Mouse (Mus musculus) E14TG2a.4 (cell line): Measurements from ENCODE around the gene Tbc1d16.
"Not testable (repeated sequence)": the region's sequence is repeated elsewhere in the genome, so short reads cannot be mapped to it uniquely, and the experiment has no call there.

ENCODE experiments used
- H3K27me3 ChIP-seq: 2 replicates; pipeline ENCODE4 v1.6.1; 2014; ENCODE audit warnings: low read length, control low read depth; ENCODE audit not compliant: insufficient read depth
- H3K36me3 ChIP-seq: 2 replicates; pipeline ENCODE4 v1.6.1; 2014; ENCODE audit warnings: low read length, control low read depth; ENCODE audit not compliant: insufficient read depth
- H3K4me1 ChIP-seq: replicated peaks from 2 replicates; pipeline ENCODE4 v1.6.1; 2014; ENCODE audit warnings: low read depth, low read length, control low read depth
- H3K4me3 ChIP-seq: replicated peaks from 2 replicates; pipeline ENCODE4 v1.5.1; 2014; ENCODE audit warnings: mild to moderate bottlenecking, low read length
- H3K9me3 ChIP-seq: 2 replicates; pipeline ENCODE4 v1.6.1; 2014; ENCODE audit warnings: low read length, control low read depth
- CTCF ChIP-seq: conservative IDR thresholded peaks from 2 replicates; pipeline ENCODE4 v1.5.1; 2014; ENCODE audit warnings: low read length
- NANOG ChIP-seq: IDR thresholded peaks from 2 replicates; pipeline ENCODE4 v1.6.1; 2014; ENCODE audit warnings: borderline replicate concordance, low read length, mixed read lengths
- POU5F1 ChIP-seq: IDR thresholded peaks from 2 replicates; pipeline ENCODE4 v1.6.1; 2014; ENCODE audit warnings: low read length, borderline replicate concordance

The Tbc1d16 gene

GRCm38 (mm10) chr11:119103991-119104390 lies 124.3 kb downstream of the Tbc1d16 start:
- no peak overlapping the region for H3K4me3 ChIP-seq
- H3K36me3 ChIP-seq: no peaks in the 10 kb centered on the region
- TF ChIP-seq POU5F1: no peak
- no peak for TF ChIP-seq NANOG
- no peak for TF ChIP-seq CTCF
- H3K9me3 ChIP-seq: no peaks in the 10 kb centered on the region
- peaks cover 50% of the 10 kb centered on the region for H3K27me3 ChIP-seq
- H3K4me1 ChIP-seq: peaks cover 11% of the 10 kb centered on the region

DNA sequence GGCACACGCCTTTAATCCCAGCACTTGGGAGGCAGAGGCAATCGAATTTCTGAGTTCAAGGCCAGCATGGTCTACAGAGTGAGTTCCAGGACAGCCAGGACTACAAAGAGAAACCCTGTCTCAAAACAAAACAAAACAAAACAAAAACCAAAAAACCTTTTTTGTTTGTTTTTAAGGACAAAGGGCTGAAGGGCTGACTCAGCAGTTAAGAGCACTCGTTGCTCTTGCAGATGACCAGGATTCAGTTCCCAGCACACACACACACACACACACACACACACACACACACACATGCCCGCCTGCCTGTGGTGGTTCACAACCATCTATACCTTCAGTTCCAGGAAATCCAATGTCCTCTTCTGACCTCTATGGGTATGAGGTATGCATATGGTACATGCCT lies 127.9 kb downstream of the Tbc1d16 start:
- peaks cover 59% of the 10 kb centered on the region for H3K27me3 ChIP-seq
- H3K36me3 ChIP-seq, H3K4me1 ChIP-seq, H3K4me3 ChIP-seq, H3K9me3 ChIP-seq: not testable (repeated sequence)

DNA sequence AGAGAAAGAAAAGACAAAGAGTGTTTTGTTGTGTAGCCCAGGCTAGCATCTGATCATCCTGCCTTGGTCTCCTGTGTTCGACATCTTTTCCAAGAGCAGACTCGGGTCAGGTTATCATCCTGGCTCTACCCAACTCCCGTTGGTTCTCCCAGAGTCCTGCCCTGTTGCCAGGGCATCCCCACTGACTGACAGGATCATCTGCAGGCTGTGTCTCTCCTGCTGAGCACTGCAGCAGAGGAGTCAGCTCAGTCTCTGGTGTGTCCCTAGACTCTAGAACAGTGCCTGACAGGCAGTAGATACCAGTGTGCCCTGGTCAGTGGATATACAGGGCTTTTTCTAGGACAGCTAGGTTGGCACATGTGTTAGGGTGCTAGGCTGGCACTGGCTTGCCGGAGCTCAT lies 130.1 kb downstream of the Tbc1d16 start:
- Histone ChIP-seq H3K9me3 (no peaks in the 10 kb centered on the region), H3K27me3 (peaks cover 71% of the 10 kb centered on the region), H3K36me3 (no peaks in the 10 kb centered on the region), H3K4me3 (no peak overlapping the region), H3K4me1 (peaks cover 4% of the 10 kb centered on the region; the same call in 1 of the 2 replicates)
- TF ChIP-seq POU5F1 (no peak), NANOG (no peak), CTCF (no peak)

GRCm38 (mm10) chr11:119095441-119095840 lies 132.9 kb downstream of the Tbc1d16 start:
- peaks cover 81% of the 10 kb centered on the region for H3K27me3 ChIP-seq
- H3K4me3 ChIP-seq: no peak overlapping the region
- H3K36me3 ChIP-seq: no peaks in the 10 kb centered on the region
- H3K9me3 ChIP-seq: no peaks in the 10 kb centered on the region
- TF ChIP-seq NANOG (no peak), CTCF (no peak), POU5F1 (no peak)
- peaks cover 10% of the 10 kb centered on the region for H3K4me1 ChIP-seq

GRCm38 (mm10) chr11:119093322-119093721 lies 135.0 kb downstream of the Tbc1d16 start:
- H3K4me3 ChIP-seq: no peak overlapping the region
- H3K4me1 ChIP-seq: peaks cover 31% of the 10 kb centered on the region
- no peaks in the 10 kb centered on the region for H3K36me3 ChIP-seq
- TF ChIP-seq NANOG: no peak
- no peak for TF ChIP-seq POU5F1
- no peak for TF ChIP-seq CTCF
- no peaks in the 10 kb centered on the region for H3K9me3 ChIP-seq
- H3K27me3 ChIP-seq: peaks cover 93% of the 10 kb centered on the region
